Mouse (Mus musculus) embryonic facial prominence, embryonic 12.5 days (tissue): Measurements from ENCODE around the gene Vgll3. TPM values are rescaled to one million over a fixed set of nuclear protein-coding genes. Genes with fewer than 3 reads are reported as not detected.

Experiments used
- ATAC-seq: fragments of 200-750 bp; cut with Nextera tagmentation; 2 replicates; pipeline ENCODE4 v1.8.0; 2017; ENCODE audit not compliant: insufficient number of reproducible peaks, insufficient read depth, low FRiP score, low TSS enrichment
- H3K27ac ChIP-seq: fragments of 300-500 bp; sonication (generic); 2 replicates; pipeline ENCODE4 v1.5.1; 2016; ENCODE audit warnings: mild to moderate bottlenecking
- H3K27me3 ChIP-seq: fragments of 300-500 bp; sonication (generic); 2 replicates; pipeline ENCODE4 v1.6.1; 2016; ENCODE audit warnings: mild to moderate bottlenecking, moderate library complexity
- H3K36me3 ChIP-seq: fragments of 300-500 bp; sonication (generic); 2 replicates; pipeline ENCODE4 v1.6.1; 2016; ENCODE audit warnings: mild to moderate bottlenecking
- H3K4me1 ChIP-seq: fragments of 300-500 bp; sonication (generic); 2 replicates; pipeline ENCODE4 v1.6.1; 2016
- H3K4me2 ChIP-seq: fragments of 300-500 bp; sonication (generic); replicated peaks from 2 replicates; pipeline ENCODE4 v1.6.1; 2016; ENCODE audit warnings: mild to moderate bottlenecking, moderate library complexity
- H3K4me3 ChIP-seq: fragments of 300-500 bp; sonication (generic); 2 replicates; pipeline ENCODE4 v1.5.1; 2016; ENCODE audit warnings: mild to moderate bottlenecking
- H3K9ac ChIP-seq: fragments of 300-500 bp; sonication (generic); 2 replicates; pipeline ENCODE4 v1.6.1; 2016; ENCODE audit warnings: mild to moderate bottlenecking, moderate library complexity
- H3K9me3 ChIP-seq: fragments of 300-500 bp; sonication (generic); 2 replicates; pipeline ENCODE4 v1.6.1; 2016; ENCODE audit warnings: mild to moderate bottlenecking, moderate library complexity
- WGBS: fragments of 180-500 bp; shearing (Covaris S2); methylation state at CpG from one replicate; pipeline ENCODE4 v1.1.7; 2016; 5-methylcytosine and 5-hydroxymethylcytosine counted together
- polyA plus RNA-seq: library from polyadenylated mRNA; unstranded; fragments of >200 nt; fragmentation: Nextera tagmentation; extraction: Ambion mirVana; gene quantifications from 2 replicates; pipeline ENCODE4 v1.2.1, GENCODE M21; 2016

Gene Vgll3
- polyA plus RNA-seq, result 20.3 and 20.8 TPM in 2 replicates

DNA sequence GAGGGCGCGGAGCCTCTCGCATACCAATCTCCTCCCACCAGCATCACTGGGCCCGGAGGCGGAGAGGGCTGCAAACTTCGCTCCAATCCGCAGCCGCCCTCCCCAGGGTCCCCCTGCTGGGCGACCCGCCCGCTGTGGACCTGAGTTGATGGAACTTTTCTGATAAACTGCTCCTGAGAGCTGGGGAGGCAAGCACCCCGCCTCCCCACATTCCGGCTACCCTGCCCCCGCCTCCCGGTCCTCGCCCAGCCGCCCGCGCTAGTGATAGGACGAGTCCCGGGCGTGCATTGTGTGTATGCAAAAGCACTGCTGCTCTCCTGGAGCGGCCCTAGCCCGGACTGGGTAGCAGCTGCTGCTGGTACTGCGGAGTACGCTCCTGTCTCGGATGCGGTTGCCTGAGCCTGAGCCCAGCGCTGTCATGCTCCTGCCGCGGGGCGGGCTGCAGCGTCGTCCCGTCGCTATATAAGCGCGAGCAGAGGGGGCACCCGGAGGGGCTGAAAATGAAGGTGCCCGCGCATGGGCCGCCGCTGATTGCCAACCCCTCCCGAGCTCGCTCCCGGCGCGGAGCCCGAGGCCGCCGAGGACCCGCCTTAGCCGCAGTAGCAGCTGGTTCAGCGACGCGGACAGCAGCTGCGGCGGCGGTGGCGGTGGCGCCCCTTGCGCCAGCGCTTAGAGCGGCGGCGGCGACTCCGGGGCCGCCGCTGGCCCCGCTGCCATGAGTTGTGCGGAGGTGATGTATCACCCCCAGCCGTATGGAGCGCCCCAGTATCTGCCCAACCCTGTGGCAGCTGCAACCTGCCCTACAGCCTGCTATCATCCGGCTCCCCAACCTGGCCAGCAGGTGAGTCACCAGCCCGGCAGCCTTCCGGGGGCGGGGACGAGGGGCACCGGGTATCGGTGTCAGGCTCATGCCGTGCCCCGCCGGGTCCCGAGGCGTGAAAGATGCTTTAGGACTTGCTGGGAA lies at the start of gene Vgll3:
TSS of gene Vgll3 (plus strand) at position 340 of the 964 bp plus-strand sequence.
- H3K36me3 ChIP-seq, result no peaks in the 10 kb centered on the region
- ATAC-seq, result peak; percentile 99
- peak within 1 kb of the TSS; percentile 79 for H3K27ac ChIP-seq
- peak within 1 kb of the TSS; percentile 95 for H3K4me2 ChIP-seq
- H3K4me3 ChIP-seq, result peak within 1 kb of the TSS; percentile 58
- peak within 1 kb of the TSS; percentile 63 for H3K9ac ChIP-seq
- no peaks in the 10 kb centered on the region; the same call in 1 of the 2 replicates for H3K4me1 ChIP-seq
- no peaks in the 10 kb centered on the region for H3K9me3 ChIP-seq
- under 1% methylated on average over 86 of the region's 86 CpGs for WGBS
- peaks cover 11% of the 10 kb centered on the region; the same call in 1 of the 2 replicates for H3K27me3 ChIP-seq

DNA sequence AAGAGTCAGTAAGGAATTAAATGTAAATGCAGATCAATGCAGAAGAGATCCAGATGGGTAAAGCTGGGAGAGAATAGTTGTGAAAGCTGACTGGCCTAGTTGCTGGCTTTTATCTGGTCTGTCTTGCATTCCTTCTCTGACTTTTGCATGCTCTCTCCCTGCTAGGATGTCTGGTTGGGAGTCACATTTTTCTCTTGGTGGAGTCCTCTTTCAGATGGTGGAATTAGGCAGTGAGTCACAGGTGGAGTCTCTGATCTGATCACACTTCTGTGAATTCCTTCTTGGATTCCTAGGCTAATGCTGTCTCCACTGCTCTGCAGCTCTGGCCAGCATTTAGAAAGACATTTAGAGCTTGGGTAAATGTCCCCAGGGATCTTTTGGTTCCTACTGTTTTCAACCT lies 49.1 kb upstream of the Vgll3 start:
- Histone ChIP-seq H3K9ac (no peak overlapping the region), H3K27me3 (no peaks in the 10 kb centered on the region), H3K4me3 (no peak overlapping the region), H3K27ac (no peak overlapping the region), H3K4me1 (no peaks in the 10 kb centered on the region), H3K9me3 (no peaks in the 10 kb centered on the region), H3K4me2 (no peak overlapping the region), H3K36me3 (no peaks in the 10 kb centered on the region)
- no peak for ATAC-seq

DNA sequence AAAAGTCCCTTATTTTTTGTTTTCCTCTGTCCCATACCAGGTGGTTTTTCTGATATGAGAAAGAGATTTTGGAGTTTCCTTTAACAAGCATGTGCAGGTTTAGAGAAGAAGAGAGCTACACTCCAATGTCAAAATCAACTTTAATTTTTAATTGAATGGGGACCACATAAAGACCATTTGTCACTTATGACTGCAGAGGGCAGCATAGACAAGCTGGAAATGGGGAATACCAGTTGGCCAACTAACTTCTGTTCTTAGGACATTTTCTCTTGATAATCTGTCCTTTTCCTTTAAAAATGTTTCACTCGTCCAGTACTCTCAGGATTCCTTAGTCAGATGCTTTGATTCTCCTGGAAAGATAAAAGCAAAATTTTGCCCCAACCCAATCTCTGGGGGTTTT lies 29.1 kb upstream of the Vgll3 start:
- 55% methylated on average over 1 of the region's 1 CpGs for WGBS
- Histone ChIP-seq H3K4me3 (no peak overlapping the region), H3K9me3 (no peaks in the 10 kb centered on the region), H3K9ac (no peak overlapping the region), H3K4me1 (no peaks in the 10 kb centered on the region), H3K27me3 (no peaks in the 10 kb centered on the region), H3K4me2 (no peak overlapping the region), H3K27ac (no peak overlapping the region), H3K36me3 (no peaks in the 10 kb centered on the region)
- ATAC-seq, result no peak

DNA sequence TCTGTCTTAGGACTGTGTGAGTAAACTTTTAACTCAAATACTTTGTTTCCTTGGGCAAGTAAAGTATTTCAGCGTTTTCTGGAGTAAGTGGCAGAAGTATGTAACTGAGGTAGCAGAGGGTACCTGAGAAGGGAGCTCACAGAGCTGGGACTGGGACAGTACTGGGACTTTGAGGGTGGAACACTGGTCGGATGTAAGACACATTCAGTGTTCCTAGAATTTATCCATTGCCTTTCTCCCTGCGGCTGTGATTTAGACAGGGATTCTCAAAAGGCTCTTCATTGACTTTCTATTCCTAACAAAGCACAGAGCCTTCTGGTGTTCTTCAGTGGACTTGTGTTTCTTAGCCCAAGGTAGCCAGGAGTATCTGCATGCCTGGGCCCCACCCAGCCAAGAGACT lies 1.0 kb downstream of the Vgll3 start:
- Histone ChIP-seq H3K36me3 (no peaks in the 10 kb centered on the region), H3K4me1 (no peaks in the 10 kb centered on the region; the same call in 1 of the 2 replicates), H3K4me2 (peak overlapping the region; percentile 95), H3K9ac (no peak overlapping the region; the same call in 1 of the 2 replicates), H3K27me3 (peaks cover 11% of the 10 kb centered on the region; the same call in 1 of the 2 replicates), H3K4me3 (peak overlapping the region; percentile 58), H3K27ac (no peak overlapping the region), H3K9me3 (no peaks in the 10 kb centered on the region)
- ATAC-seq, result no peak
- 23% methylated on average over 3 of the region's 3 CpGs for WGBS

DNA sequence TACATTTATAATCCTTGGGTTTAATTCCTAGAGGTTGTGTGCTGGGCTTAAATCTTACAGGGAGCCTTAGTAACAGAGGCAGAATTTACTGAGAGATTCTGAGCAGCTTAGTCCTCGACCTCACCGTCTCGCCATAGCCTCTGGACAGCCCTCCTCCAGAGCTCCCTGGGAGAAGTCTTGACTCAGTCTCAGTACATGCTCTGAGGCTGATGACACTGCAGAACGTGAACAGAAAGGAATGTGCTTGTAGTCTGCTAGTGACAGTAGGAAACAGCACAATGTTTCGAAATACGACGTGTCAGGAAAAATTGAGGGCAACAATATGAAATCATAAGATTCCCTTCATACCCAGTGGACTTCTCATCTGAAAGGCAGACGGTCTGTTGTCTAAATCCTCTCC lies 3.7 kb downstream of the Vgll3 start:
- Histone ChIP-seq H3K36me3 (no peaks in the 10 kb centered on the region), H3K4me3 (no peak overlapping the region), H3K27ac (no peak overlapping the region), H3K4me2 (no peak overlapping the region), H3K27me3 (peaks cover 11% of the 10 kb centered on the region; the same call in 1 of the 2 replicates), H3K4me1 (no peaks in the 10 kb centered on the region; the same call in 1 of the 2 replicates), H3K9me3 (no peaks in the 10 kb centered on the region), H3K9ac (no peak overlapping the region)
- no peak for ATAC-seq
- WGBS, result 68% methylated on average over 8 of the region's 8 CpGs

DNA sequence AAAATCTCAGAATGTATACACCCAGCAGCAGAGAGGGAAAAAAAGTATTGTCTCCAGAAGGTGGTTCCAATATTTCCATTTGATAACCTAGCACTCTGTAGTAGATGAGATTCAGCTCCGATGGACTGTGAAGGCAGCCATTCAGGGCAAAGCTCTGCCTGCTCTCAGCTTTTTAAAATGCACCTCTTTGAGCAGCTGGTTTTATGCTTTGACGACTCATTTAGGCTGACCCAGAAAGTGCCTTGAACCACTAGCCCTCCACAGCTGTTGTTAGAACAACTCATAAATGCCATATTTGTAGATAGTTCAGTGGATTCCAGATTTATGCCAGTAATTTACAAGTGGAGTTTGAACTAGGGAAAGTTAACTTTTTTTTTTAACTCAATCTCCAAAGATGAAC lies 5.7 kb downstream of the Vgll3 start:
- Histone ChIP-seq H3K4me2 (no peak overlapping the region), H3K27ac (no peak overlapping the region), H3K9ac (no peak overlapping the region), H3K9me3 (no peaks in the 10 kb centered on the region), H3K36me3 (no peaks in the 10 kb centered on the region), H3K4me3 (no peak overlapping the region), H3K27me3 (peaks cover 7% of the 10 kb centered on the region; the same call in 1 of the 2 replicates), H3K4me1 (no peaks in the 10 kb centered on the region; the same call in 1 of the 2 replicates)
- 68% methylated on average over 2 of the region's 2 CpGs for WGBS
- no peak for ATAC-seq

DNA sequence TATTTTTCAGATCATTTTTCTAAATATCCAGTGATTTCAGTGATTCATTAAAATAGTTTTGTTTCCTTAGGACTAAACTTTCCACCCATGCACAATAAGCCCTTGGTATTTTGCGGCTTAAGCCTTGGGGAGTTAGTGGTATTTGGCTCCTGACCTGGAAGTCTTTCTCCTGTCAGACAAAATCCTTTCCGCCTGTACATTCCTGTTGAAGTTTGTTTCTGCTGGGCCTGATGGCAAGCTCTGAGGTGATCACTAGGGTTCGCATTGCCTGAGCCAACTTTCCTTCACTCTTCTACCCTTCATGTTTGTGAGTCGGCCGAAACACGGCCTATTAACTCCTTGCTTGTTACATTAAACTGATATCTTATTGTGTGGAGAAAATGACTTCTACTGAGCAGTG lies 8.7 kb downstream of the Vgll3 start:
- Histone ChIP-seq H3K27me3 (no peaks in the 10 kb centered on the region), H3K4me2 (no peak overlapping the region), H3K36me3 (no peaks in the 10 kb centered on the region), H3K9me3 (no peaks in the 10 kb centered on the region), H3K27ac (no peak overlapping the region), H3K9ac (no peak overlapping the region), H3K4me3 (no peak overlapping the region), H3K4me1 (no peaks in the 10 kb centered on the region)
- 74% methylated on average over 6 of the region's 6 CpGs for WGBS
- no peak for ATAC-seq

DNA sequence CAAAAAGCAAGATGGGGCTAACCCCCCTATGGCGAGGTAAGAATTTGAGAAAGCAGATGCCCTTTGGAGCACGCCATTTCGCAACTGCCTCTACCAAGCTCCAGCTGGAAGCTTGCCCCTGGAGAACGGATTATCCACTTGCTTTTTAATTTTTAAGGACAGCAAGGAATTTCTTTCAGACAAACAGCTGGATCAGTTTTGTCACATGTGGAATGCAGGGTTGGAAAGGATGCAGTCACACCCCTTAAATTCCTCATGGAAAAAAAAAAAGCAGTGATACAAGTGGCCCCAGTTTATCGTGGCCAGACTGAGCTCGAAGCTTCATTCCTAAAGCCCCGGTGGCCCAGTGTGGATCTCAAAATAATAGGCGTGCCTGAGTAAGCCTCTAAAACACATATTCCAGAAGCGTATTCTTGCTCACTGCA lies 13.1 kb downstream of the Vgll3 start:
- Histone ChIP-seq H3K4me1 (no peaks in the 10 kb centered on the region), H3K36me3 (no peaks in the 10 kb centered on the region), H3K27ac (no peak overlapping the region), H3K4me3 (no peak overlapping the region), H3K9ac (no peak overlapping the region), H3K27me3 (no peaks in the 10 kb centered on the region), H3K9me3 (no peaks in the 10 kb centered on the region), H3K4me2 (no peak overlapping the region)
- no peak for ATAC-seq
- 50% methylated on average over 9 of the region's 9 CpGs for WGBS

DNA sequence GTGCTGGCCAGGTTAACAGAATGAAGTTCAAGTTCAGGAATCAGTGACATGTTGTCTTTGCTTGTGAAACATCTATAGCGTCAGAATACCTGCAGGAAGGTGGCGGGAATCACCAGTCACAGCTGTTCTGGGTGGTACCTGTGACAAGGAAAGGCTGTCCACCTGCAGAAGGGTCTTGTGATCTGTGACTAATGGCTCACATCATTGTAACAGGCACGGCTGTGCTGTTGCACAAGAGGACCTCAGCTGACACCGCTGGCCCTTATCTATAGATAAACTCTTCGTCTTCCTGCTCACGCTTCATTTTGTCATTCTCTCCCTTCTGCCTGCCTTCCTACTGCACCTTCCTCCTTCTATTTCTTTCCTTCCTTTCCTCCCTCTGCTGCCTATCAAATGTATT lies 14.0 kb downstream of the Vgll3 start:
- no peak overlapping the region for H3K4me3 ChIP-seq
- H3K9me3 ChIP-seq, result no peaks in the 10 kb centered on the region
- no peaks in the 10 kb centered on the region for H3K4me1 ChIP-seq
- no peak for ATAC-seq
- H3K9ac ChIP-seq, result no peak overlapping the region
- no peak overlapping the region for H3K4me2 ChIP-seq
- no peaks in the 10 kb centered on the region for H3K36me3 ChIP-seq
- no peak overlapping the region for H3K27ac ChIP-seq
- H3K27me3 ChIP-seq, result no peaks in the 10 kb centered on the region
- 95% methylated on average over 6 of the region's 6 CpGs for WGBS

DNA sequence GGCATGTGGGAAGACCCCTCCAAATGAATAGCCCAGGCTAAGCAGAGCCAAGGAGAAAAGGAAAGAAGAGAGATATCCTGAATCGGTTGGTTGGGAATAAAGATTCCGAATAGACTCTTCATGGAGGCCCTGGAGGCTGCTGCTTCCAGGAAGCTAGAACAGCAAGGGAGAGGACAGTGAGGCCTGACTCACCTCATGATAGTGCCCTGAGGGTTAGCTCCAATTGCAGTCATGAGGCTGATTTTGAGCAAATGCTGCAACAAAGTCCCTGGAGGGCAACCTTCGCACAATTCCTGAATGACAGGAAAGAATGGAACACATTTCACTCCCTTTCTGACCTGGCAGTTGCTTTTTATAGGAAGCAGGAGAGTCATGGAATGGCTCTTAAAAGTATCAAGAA lies 19.7 kb downstream of the Vgll3 start:
- no peaks in the 10 kb centered on the region for H3K4me1 ChIP-seq
- WGBS, result 65% methylated on average over 3 of the region's 3 CpGs
- no peak for ATAC-seq

DNA sequence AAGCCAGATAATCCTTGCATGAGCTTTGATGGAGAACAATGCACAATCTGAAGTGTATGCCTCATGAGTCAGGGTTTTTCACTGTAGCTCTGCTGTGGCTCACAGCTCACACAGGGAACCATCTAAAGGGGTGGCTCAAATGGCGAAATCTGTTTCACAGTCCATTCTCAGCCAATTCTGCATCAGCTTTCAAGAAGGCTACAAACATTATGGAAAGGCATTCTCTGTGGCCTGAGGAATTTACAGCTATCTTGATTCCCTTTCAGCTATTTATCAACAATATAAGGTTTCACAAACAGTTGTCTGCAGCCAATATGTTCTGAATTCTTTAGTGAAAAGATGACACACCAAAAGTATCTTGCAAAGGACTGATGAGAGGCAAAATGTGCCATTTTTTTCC lies 35.1 kb downstream of the Vgll3 start:
- Histone ChIP-seq H3K27me3 (no peaks in the 10 kb centered on the region), H3K9ac (no peak overlapping the region), H3K4me1 (no peaks in the 10 kb centered on the region), H3K36me3 (no peaks in the 10 kb centered on the region), H3K4me2 (no peak overlapping the region), H3K9me3 (no peaks in the 10 kb centered on the region), H3K4me3 (no peak overlapping the region), H3K27ac (no peak overlapping the region)
- WGBS, result 76% methylated on average over 1 of the region's 1 CpGs
- ATAC-seq, result no peak

More for the DNA sequence above, 19.7 kb downstream of the Vgll3 start:
- Histone ChIP-seq H3K27ac (no peak overlapping the region), H3K27me3 (no peaks in the 10 kb centered on the region), H3K9me3 (no peaks in the 10 kb centered on the region), H3K9ac (no peak overlapping the region), H3K36me3 (no peaks in the 10 kb centered on the region), H3K4me3 (no peak overlapping the region), H3K4me2 (no peak overlapping the region)

DNA sequence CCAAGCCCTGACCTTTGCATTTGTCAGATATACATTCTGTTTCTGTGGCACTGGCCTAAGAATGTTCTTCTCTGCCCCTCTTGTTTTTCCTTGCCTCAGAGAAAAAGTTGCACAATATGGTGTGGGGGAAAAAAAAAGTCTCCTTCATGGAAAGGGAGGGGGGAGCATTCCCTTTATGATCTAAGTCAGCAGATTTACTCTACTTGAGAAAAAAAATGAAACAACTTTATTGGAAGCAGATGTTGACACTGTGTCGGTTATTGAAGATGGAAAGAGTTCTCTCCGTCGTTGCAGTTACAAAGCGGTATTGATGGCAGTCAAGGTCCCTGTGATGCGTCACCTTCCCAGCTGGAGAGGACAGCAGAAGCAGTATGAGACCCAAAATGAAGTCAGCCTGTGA lies 49.4 kb downstream of the Vgll3 start:
- 17% methylated on average over 5 of the region's 5 CpGs for WGBS
- no peaks in the 10 kb centered on the region for H3K4me1 ChIP-seq

More for the DNA sequence above, 49.4 kb downstream of the Vgll3 start:
- H3K4me3 ChIP-seq, result no peak overlapping the region
- H3K9me3 ChIP-seq, result no peaks in the 10 kb centered on the region
- H3K9ac ChIP-seq, result no peak overlapping the region
- H3K4me2 ChIP-seq, result no peak overlapping the region
- 0 out of 2 replicates have a peak, but pooled peaks have one; percentile 10 for ATAC-seq
- no peaks in the 10 kb centered on the region for H3K27me3 ChIP-seq
- no peak overlapping the region for H3K27ac ChIP-seq
- H3K36me3 ChIP-seq, result no peaks in the 10 kb centered on the region
